27 mouse cellular contexts compared by ENCODE assay signal in the genomic region with DNA sequence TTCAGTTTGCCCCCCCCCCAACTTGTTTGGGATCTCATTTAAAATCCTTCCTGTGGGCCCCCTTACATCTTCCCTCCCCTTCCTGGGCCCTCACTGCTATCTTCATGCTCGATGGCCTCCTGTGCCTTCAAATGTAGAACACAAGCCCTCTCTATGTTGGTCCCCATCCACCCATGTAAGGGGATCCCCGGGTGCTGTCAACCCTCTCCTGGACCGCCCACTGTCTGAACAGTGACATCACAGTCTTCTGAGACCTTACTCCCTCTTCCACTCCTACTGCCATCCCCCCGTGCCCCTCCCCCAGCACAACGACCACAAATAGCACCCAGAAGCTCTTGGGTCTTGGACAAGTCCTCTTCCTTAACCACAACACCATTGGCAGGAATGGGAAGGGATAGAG. TPM values are rescaled to one million over a fixed set of nuclear protein-coding genes. Genes with fewer than 3 reads are reported as not detected.
"Had no signal": no experiment of that assay in that cellular context is flagged by ENCODE, and none has a peak within 500 bp of the region (broad histone marks: within the 10 kb centered on the region; RNA-seq: fewer than 3 reads in every experiment).

No protein-coding gene starts in this region.

- DNase-seq: forebrain, postnatal 0 days; gastrocnemius, postnatal 14 days; gastrocnemius, postnatal 36 days; heart, adult 18-20 months; heart, postnatal 14 days; heart, postnatal 36 days; kidney, adult 11 months; kidney, adult 2 months; kidney, adult 9 months; kidney, postnatal 14 days; kidney, postnatal 36 days; layer of hippocampus, adult 9-11 months; layer of hippocampus, postnatal 36 days; left cerebral cortex, postnatal 4 days; liver, embryonic 13.5 days had no signal

- ATAC-seq: forebrain, postnatal 0 days; hindbrain, postnatal 0 days; intestine, embryonic 16.5 days had no signal

- H3K9me3 ChIP-seq: heart, embryonic 13.5 days; heart, embryonic 15.5 days; hindbrain, embryonic 13.5 days; hindbrain, embryonic 15.5 days; kidney, embryonic 15.5 days; limb, embryonic 13.5 days; limb, embryonic 15.5 days; liver, embryonic 13.5 days had no signal

- H3K4me3 ChIP-seq: heart, embryonic 13.5 days; heart, embryonic 15.5 days; hindbrain, embryonic 13.5 days; hindbrain, embryonic 15.5 days; kidney, embryonic 15.5 days; limb, embryonic 13.5 days; limb, embryonic 15.5 days; liver, embryonic 13.5 days had no signal

- H3K9ac ChIP-seq: forebrain, postnatal 0 days; heart, embryonic 13.5 days; heart, embryonic 15.5 days; hindbrain, embryonic 13.5 days; hindbrain, embryonic 15.5 days; kidney, embryonic 15.5 days; limb, embryonic 13.5 days; limb, embryonic 15.5 days; liver, embryonic 13.5 days had no signal

- H3K4me2 ChIP-seq: heart, embryonic 11.5 days; heart, embryonic 13.5 days; heart, embryonic 15.5 days; hindbrain, embryonic 13.5 days; hindbrain, embryonic 15.5 days; kidney, embryonic 15.5 days; limb, embryonic 13.5 days; limb, embryonic 15.5 days; liver, embryonic 13.5 days had no signal

- H3K36me3 ChIP-seq: heart, embryonic 13.5 days; heart, embryonic 15.5 days; hindbrain, embryonic 13.5 days; hindbrain, embryonic 15.5 days; kidney, embryonic 15.5 days; limb, embryonic 13.5 days; limb, embryonic 15.5 days; liver, embryonic 13.5 days had no signal

- H3K27ac ChIP-seq: heart, embryonic 13.5 days; heart, embryonic 15.5 days; hindbrain, embryonic 13.5 days; hindbrain, embryonic 15.5 days; hindbrain, postnatal 0 days; kidney, embryonic 15.5 days; kidney, postnatal 0 days; limb, embryonic 13.5 days; limb, embryonic 15.5 days; liver, embryonic 13.5 days had no signal

- H3K4me1 ChIP-seq: heart, embryonic 13.5 days; heart, embryonic 15.5 days; limb, embryonic 13.5 days; liver, embryonic 13.5 days had no signal

RNA-seq across cellular contexts. Expression of a gene that starts 56.6 kb away (rescaled TPM):
- total RNA-seq: hematopoietic stem cell, adult 5-6 weeks had no signal
